Mouse (Mus musculus) CH12.LX (cell line): ENCODE data around the gene Astn2. TPM values are rescaled to one million over a fixed set of nuclear protein-coding genes. Genes with fewer than 3 reads are reported as not detected.

ENCODE experiments used
- DNase-seq: peaks from one replicate; pipeline ENCODE4 v3.0.0-alpha.2; 2013; ENCODE audit errors: extremely low read depth
- H3K27ac ChIP-seq: 2 replicates; pipeline ENCODE4 v1.5.1; 2012; ENCODE audit warnings: low read depth, mild to moderate bottlenecking, control low read depth, moderate library complexity; ENCODE audit not compliant: insufficient read depth
- H3K27me3 ChIP-seq: replicated peaks from 2 replicates; pipeline ENCODE3; 2012; ENCODE audit warnings: inconsistent platforms
- H3K36me3 ChIP-seq, 2 experiments: replicated peaks in 1 of 2; 2 replicates each; pipeline versions ENCODE3 to v1.6.1; 2012; ENCODE audit warnings: inconsistent platforms in 1 of 2, low read length in 1 of 2, mild to moderate bottlenecking in 1 of 2, mixed read lengths in 1 of 2, moderate library complexity in 1 of 2; ENCODE audit not compliant: control insufficient read depth in 1 of 2, insufficient read depth in 1 of 2
- H3K4me1 ChIP-seq, 2 experiments: 2 replicates each; pipeline ENCODE4 v1.6.1; 2012; ENCODE audit warnings: inconsistent platforms in 1 of 2, moderate library complexity in 1 of 2; ENCODE audit not compliant: insufficient read depth in 2 of 2, control insufficient read depth in 1 of 2
- H3K4me2 ChIP-seq: 2 replicates; pipeline ENCODE4 v1.6.1; 2012; ENCODE audit warnings: low read depth, mild to moderate bottlenecking, control low read depth; ENCODE audit not compliant: poor library complexity, insufficient read depth, severe bottlenecking
- H3K4me3 ChIP-seq, 3 experiments: fragments of 150-350 bp in 1 of 3; sonication (generic) in 1 of 3; replicated peaks in 1 of 3; 2 replicates each; pipeline versions ENCODE3 to v1.5.1; 2011 to 2012; ENCODE audit warnings: low read depth in 2 of 3, low read length in 2 of 3, mild to moderate bottlenecking in 2 of 3, moderate library complexity in 2 of 3, control low read depth in 1 of 3, improper control_type of control experiment in 1 of 3, inconsistent platforms in 1 of 3, mixed read lengths in 1 of 3; ENCODE audit not compliant: poor library complexity in 1 of 3
- H3K79me2 ChIP-seq: replicated peaks from 2 replicates; pipeline ENCODE4 v1.6.1; 2012; ENCODE audit warnings: mild to moderate bottlenecking, moderate library complexity; ENCODE audit not compliant: control insufficient read depth, poor library complexity, insufficient read depth, severe bottlenecking; ENCODE audit errors: extremely low read depth
- H3K9ac ChIP-seq: 2 replicates; pipeline ENCODE4 v1.6.1; 2012; ENCODE audit warnings: low read depth, mild to moderate bottlenecking, control low read depth, moderate library complexity; ENCODE audit not compliant: insufficient read depth
- H3K9me3 ChIP-seq: replicated peaks from 2 replicates; pipeline ENCODE3; 2012; ENCODE audit warnings: low read length, inconsistent platforms, mixed read lengths
- BHLHE40 ChIP-seq: IDR thresholded peaks from 2 replicates; pipeline ENCODE4 v1.6.1; 2011; ENCODE audit warnings: mild to moderate bottlenecking, low read depth, low read length, improper control_type of control experiment
- CHD1 ChIP-seq: IDR thresholded peaks from 2 replicates; pipeline ENCODE4 v1.6.1; 2012; ENCODE audit warnings: low read depth, low read length, improper control_type of control experiment, inconsistent platforms
- E2F4 ChIP-seq: IDR thresholded peaks from 2 replicates; pipeline ENCODE4 v1.6.1; 2011; ENCODE audit warnings: low read depth, low read length, improper control_type of control experiment; ENCODE audit not compliant: insufficient replicate concordance
- ELF1 ChIP-seq: IDR thresholded peaks from 2 replicates; pipeline ENCODE4 v1.6.1; 2014; ENCODE audit warnings: low read depth, mild to moderate bottlenecking, inconsistent platforms, low read length, improper control_type of control experiment
- KAT2A ChIP-seq: IDR thresholded peaks from 2 replicates; pipeline ENCODE4 v1.6.1; 2012; ENCODE audit warnings: low read length, improper control_type of control experiment, inconsistent platforms; ENCODE audit not compliant: insufficient replicate concordance
- MAFK ChIP-seq: IDR thresholded peaks from 2 replicates; pipeline ENCODE4 v1.6.1; 2011; ENCODE audit warnings: low read length, improper control_type of control experiment; ENCODE audit not compliant: insufficient replicate concordance
- MEF2A ChIP-seq: IDR thresholded peaks from 2 replicates; pipeline ENCODE4 v1.6.1; 2014; ENCODE audit warnings: low read depth, mild to moderate bottlenecking, inconsistent platforms, low read length, improper control_type of control experiment, borderline replicate concordance
- MYC ChIP-seq: IDR thresholded peaks from 2 replicates; pipeline ENCODE4 v1.6.1; 2011; ENCODE audit warnings: low read depth, mild to moderate bottlenecking, improper control_type of control experiment, low read length
- NELFE ChIP-seq: IDR thresholded peaks from 2 replicates; pipeline ENCODE4 v1.6.1; 2011; ENCODE audit warnings: low read depth, low read length, improper control_type of control experiment
- NRF1 ChIP-seq: IDR thresholded peaks from 2 replicates; pipeline ENCODE4 v1.6.1; 2014; ENCODE audit warnings: low read depth, mild to moderate bottlenecking, inconsistent platforms, low read length, improper control_type of control experiment, moderate library complexity
- PAX5 ChIP-seq: IDR thresholded peaks from 2 replicates; pipeline ENCODE4 v1.6.1; 2012; ENCODE audit warnings: low read length, inconsistent platforms, mixed read lengths
- RAD21 ChIP-seq: IDR thresholded peaks from 2 replicates; pipeline ENCODE4 v1.6.1; 2011; ENCODE audit warnings: low read depth, mild to moderate bottlenecking, low read length, improper control_type of control experiment, moderate library complexity
- UBTF ChIP-seq: IDR thresholded peaks from 2 replicates; pipeline ENCODE4 v1.6.1; 2012; ENCODE audit warnings: low read depth, mild to moderate bottlenecking, inconsistent platforms, low read length, improper control_type of control experiment, moderate library complexity
- USF2 ChIP-seq: conservative IDR thresholded peaks from 2 replicates; pipeline ENCODE4 v1.6.1; 2011; ENCODE audit warnings: low read depth, low read length, improper control_type of control experiment
- ZMIZ1 ChIP-seq: IDR thresholded peaks from 2 replicates; pipeline ENCODE4 v1.6.1; 2012; ENCODE audit warnings: low read depth, mild to moderate bottlenecking, inconsistent platforms, low read length, improper control_type of control experiment
- dilution Hi-C: fragments of 300-500 bp; cut with MboI; formaldehyde crosslinking; loops from 2 replicates; pipeline ENCODE4 v1.14.3; 2020; ENCODE audit warnings: low sequenced_read_pairs; ENCODE audit not compliant: extremely low pct_unique_long_range_greater_than_20kb, extremely low pct_ligation_motif_present
- in situ Hi-C: fragments of 300-500 bp; cut with MboI; formaldehyde crosslinking; loops from 3 replicates; pipeline ENCODE4 v1.14.3; 2019; ENCODE audit warnings: low sequenced_read_pairs, low pct_ligation_motif_present, low pct_unique_long_range_greater_than_20kb, mixed read lengths
- polyA plus RNA-seq: library from polyadenylated mRNA; unstranded; fragments of >175 nt; gene quantifications from 2 replicates; pipeline ENCODE4 v1.2.1, GENCODE M21; 2012; ENCODE audit warnings: low read depth; ENCODE audit not compliant: insufficient read length
- total RNA-seq, 2 experiments: library from RNA; depleted of rRNA; stranded (reverse); fragments of 300-350 nt in 1 of 2; fragments of >200 nt in 1 of 2; gene quantifications; 2 replicates each; pipeline ENCODE4 v1.2.3; 2012 to 2014

Astn2 gene
- total and polyA plus RNA-seq, 3 experiments, result not detected

DNA sequence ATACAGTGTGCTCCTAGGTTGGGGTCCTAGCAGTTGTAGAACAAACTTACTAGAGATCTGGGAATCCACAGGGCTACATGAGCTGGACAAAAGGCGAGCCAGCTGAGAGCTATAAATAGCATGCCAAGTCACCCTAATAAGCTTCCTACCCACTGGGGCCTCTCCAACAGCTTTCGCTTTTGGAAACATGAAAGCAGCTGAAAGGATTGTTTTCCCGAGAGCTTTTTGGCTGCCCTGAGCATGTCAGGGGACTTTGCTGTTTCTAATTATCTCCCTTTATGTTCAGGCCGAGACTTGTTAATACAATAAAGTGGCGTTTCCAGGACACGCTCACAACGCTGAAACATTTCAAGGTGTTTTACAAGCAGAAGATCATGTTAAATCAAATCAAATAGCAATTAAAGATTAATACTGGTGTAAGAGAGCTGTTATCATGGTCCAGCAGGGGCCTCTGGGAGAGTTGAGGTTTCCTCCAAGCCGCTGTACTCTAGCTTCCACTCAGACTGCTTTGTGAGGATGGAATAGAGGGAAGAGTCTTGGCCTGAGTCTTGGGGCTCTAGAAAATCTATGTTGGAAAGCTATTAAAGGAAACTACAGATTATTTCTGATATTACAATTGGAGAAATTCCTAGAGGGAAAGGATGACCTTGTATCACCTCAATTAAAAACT lies 378.9 kb downstream of the Astn2 start:
- no peak overlapping the region for H3K4me3 ChIP-seq
- H3K9me3 ChIP-seq, result peaks cover 54% of the 10 kb centered on the region
- no peaks in the 10 kb centered on the region for H3K79me2 ChIP-seq
- no peaks in the 10 kb centered on the region for H3K36me3 ChIP-seq
- DNase-seq, result no peak
- in situ Hi-C loops, result no loop called here
- H3K4me2 ChIP-seq, result no peak overlapping the region
- H3K4me1 ChIP-seq, result no peaks in the 10 kb centered on the region
- no peaks in the 10 kb centered on the region for H3K27me3 ChIP-seq
- dilution Hi-C loops, result no loop called here
- TF ChIP-seq MAFK, result no peak
- TF ChIP-seq, all 38 proteins: peak for 0
- no peak overlapping the region for H3K9ac ChIP-seq
- H3K27ac ChIP-seq, result no peak overlapping the region

DNA sequence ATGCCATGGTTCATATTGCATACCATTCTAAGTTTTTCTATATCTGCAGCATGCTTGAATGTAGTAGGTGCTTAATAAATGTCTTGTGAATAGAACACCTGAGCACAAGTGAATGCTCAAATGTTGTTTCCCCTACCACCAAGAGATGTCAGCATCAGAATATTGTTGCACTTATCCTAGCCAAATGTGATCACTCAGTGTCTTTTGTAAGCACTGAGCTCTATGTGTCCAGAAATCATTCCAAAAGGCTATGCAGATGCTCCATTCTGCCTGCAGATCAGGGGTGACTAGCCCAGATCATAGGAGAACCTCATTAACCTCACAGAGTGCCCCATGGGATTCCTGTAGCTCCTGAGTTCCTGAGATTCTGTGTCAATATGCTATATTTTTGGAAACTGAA lies 401.5 kb downstream of the Astn2 start:
- H3K9ac ChIP-seq, result no peak overlapping the region
- TF ChIP-seq CHD1 (no peak), NRF1 (no peak), MYC (no peak), UBTF (no peak), ELF1 (no peak), BHLHE40 (no peak), ZMIZ1 (no peak), NELFE (no peak), USF2 (no peak), MAFK (no peak), MEF2A (no peak), RAD21 (no peak), PAX5 (no peak), KAT2A (no peak), E2F4 (no peak)
- TF ChIP-seq, all 38 proteins: peak for 0
- Histone ChIP-seq H3K27ac (no peak overlapping the region), H3K4me3 (no peak overlapping the region), H3K27me3 (no peaks in the 10 kb centered on the region), H3K4me2 (no peak overlapping the region), H3K9me3 (peaks cover 21% of the 10 kb centered on the region), H3K36me3 (no peaks in the 10 kb centered on the region), H3K4me1 (no peaks in the 10 kb centered on the region), H3K79me2 (no peaks in the 10 kb centered on the region)
- dilution Hi-C loops (no loop called here), in situ Hi-C loops (no loop called here)
- DNase-seq, result no peak
